Mouse (Mus musculus) cerebral cortex, adult 2 months (tissue): ENCODE measurements around the gene Gm10320.

Experiments used
- WGBS: fragments of 180-500 bp; shearing (Covaris S2); methylation state at CpG from one replicate; pipeline ENCODE4 v1.1.7; 2018; 5-methylcytosine and 5-hydroxymethylcytosine counted together

Gm10320 gene

GRCm38 (mm10) chr13:98491909-98492308, at the start of gene Gm10320:
Gm10320 (minus strand) TSS chr13:98492001.
- WGBS = 94% methylated on average over 3 of the region's 3 CpGs

- WGBS = 92% methylated on average over 2 of the region's 2 CpGs
Observed at GRCm38 (mm10) chr13:98541601-98542000, 49.8 kb upstream of the Gm10320 start.

- 90% methylated on average over 3 of the region's 3 CpGs for WGBS
Observed at GRCm38 (mm10) chr13:98540206-98540605, 48.4 kb upstream of the Gm10320 start.

- WGBS = 81% methylated on average over 7 of the region's 7 CpGs
Observed at GRCm38 (mm10) chr13:98539311-98539710, 47.5 kb upstream of the Gm10320 start.

- 68% methylated on average over 5 of the region's 5 CpGs for WGBS
Observed at GRCm38 (mm10) chr13:98538587-98538986, 46.8 kb upstream of the Gm10320 start.

- WGBS = 59% methylated on average over 2 of the region's 2 CpGs
Observed at GRCm38 (mm10) chr13:98534913-98535262, 43.1 kb upstream of the Gm10320 start.

GRCm38 (mm10) chr13:98534190-98534912, 42.5 kb upstream of the Gm10320 start:
- WGBS = 23% methylated on average over 18 of the region's 18 CpGs

GRCm38 (mm10) chr13:98533415-98533814, 41.6 kb upstream of the Gm10320 start:
- WGBS = 34% methylated on average over 9 of the region's 9 CpGs

GRCm38 (mm10) chr13:98532699-98533375, 41.0 kb upstream of the Gm10320 start:
- WGBS = 73% methylated on average over 12 of the region's 12 CpGs

- 94% methylated on average over 9 of the region's 9 CpGs for WGBS
Observed at GRCm38 (mm10) chr13:98531976-98532375, 40.2 kb upstream of the Gm10320 start.

GRCm38 (mm10) chr13:98531306-98531705, 39.5 kb upstream of the Gm10320 start:
- 59% methylated on average over 3 of the region's 3 CpGs for WGBS

GRCm38 (mm10) chr13:98523719-98524316, 32.0 kb upstream of the Gm10320 start:
- WGBS = 62% methylated on average over 6 of the region's 6 CpGs

GRCm38 (mm10) chr13:98518341-98518740, 26.5 kb upstream of the Gm10320 start:
- 59% methylated on average over 11 of the region's 11 CpGs for WGBS

- 75% methylated on average over 5 of the region's 5 CpGs for WGBS
Observed at GRCm38 (mm10) chr13:98517666-98518065, 25.9 kb upstream of the Gm10320 start.

GRCm38 (mm10) chr13:98516985-98517384, 25.2 kb upstream of the Gm10320 start:
- WGBS = 72% methylated on average over 4 of the region's 4 CpGs

GRCm38 (mm10) chr13:98512066-98512465, 20.3 kb upstream of the Gm10320 start:
- WGBS = 81% methylated on average over 4 of the region's 4 CpGs

- WGBS = 63% methylated on average over 2 of the region's 2 CpGs
Observed at GRCm38 (mm10) chr13:98507656-98508055, 15.9 kb upstream of the Gm10320 start.

GRCm38 (mm10) chr13:98506496-98506895, 14.7 kb upstream of the Gm10320 start:
- 34% methylated on average over 4 of the region's 4 CpGs for WGBS

- 15% methylated on average over 6 of the region's 6 CpGs for WGBS
Observed at GRCm38 (mm10) chr13:98505989-98506388, 14.2 kb upstream of the Gm10320 start.

- whole genome bisulfite sequencing = 7% methylated on average over 11 of the region's 11 CpGs
Observed at GRCm38 (mm10) chr13:98505489-98505857, 13.7 kb upstream of the Gm10320 start.

GRCm38 (mm10) chr13:98504661-98505488, 13.1 kb upstream of the Gm10320 start:
- WGBS = 2% methylated on average over 49 of the region's 51 CpGs

- WGBS = 3% methylated on average over 27 of the region's 27 CpGs
Observed at GRCm38 (mm10) chr13:98504181-98504660, 12.4 kb upstream of the Gm10320 start.
